Mouse (Mus musculus) midbrain, postnatal 0 days (tissue): ENCODE measurements around the gene Hes3. TPM values are rescaled to one million over a fixed set of nuclear protein-coding genes. Genes with fewer than 3 reads are reported as not detected.

Experiments used
- ATAC-seq: fragments of 200-750 bp; cut with Nextera tagmentation; 2 replicates; pipeline ENCODE4 v1.8.0; 2017; ENCODE audit warnings: moderate number of reproducible peaks, mild to moderate bottlenecking, moderate TSS enrichment, moderate library complexity; ENCODE audit not compliant: low FRiP score
- DNase-seq: peaks from one replicate; pipeline ENCODE4 v3.0.0-alpha.2; 2015; ENCODE audit warnings: low spot score
- H3K27ac ChIP-seq: fragments of 300-500 bp; sonication (generic); 2 replicates; pipeline ENCODE4 v1.5.1; 2014; ENCODE audit warnings: low read depth, mild to moderate bottlenecking, low read length, mixed read lengths
- H3K27me3 ChIP-seq: fragments of 300-500 bp; sonication (generic); 2 replicates; pipeline ENCODE4 v1.6.1; 2014; ENCODE audit warnings: low read length, control low read depth, mixed read lengths; ENCODE audit not compliant: insufficient read depth
- H3K36me3 ChIP-seq: fragments of 300-500 bp; sonication (generic); 2 replicates; pipeline ENCODE4 v1.6.1; 2014; ENCODE audit warnings: low read length, control low read depth, mixed read lengths; ENCODE audit not compliant: insufficient read depth
- H3K4me1 ChIP-seq: fragments of 300-500 bp; sonication (generic); 2 replicates; pipeline ENCODE4 v1.6.1; 2014; ENCODE audit warnings: mild to moderate bottlenecking, control low read depth, antibody characterized with exemption, low read length, mixed read lengths; ENCODE audit not compliant: insufficient read depth
- H3K4me2 ChIP-seq: fragments of 300-500 bp; sonication (generic); 2 replicates; pipeline ENCODE4 v1.6.1; 2014; ENCODE audit warnings: low read depth, mild to moderate bottlenecking, low read length, mixed read lengths; ENCODE audit not compliant: poor library complexity, severe bottlenecking
- H3K4me3 ChIP-seq: fragments of 300-500 bp; sonication (generic); 2 replicates; pipeline ENCODE4 v1.5.1; 2014; ENCODE audit warnings: low read depth, mild to moderate bottlenecking, low read length, moderate library complexity
- H3K9ac ChIP-seq: fragments of 300-500 bp; sonication (generic); replicated peaks from 2 replicates; pipeline ENCODE4 v1.6.1; 2014; ENCODE audit warnings: mild to moderate bottlenecking, low read length, moderate library complexity, mixed read lengths; ENCODE audit not compliant: poor library complexity, severe bottlenecking
- H3K9me3 ChIP-seq: fragments of 300-500 bp; sonication (generic); 2 replicates; pipeline ENCODE4 v1.6.1; 2016; ENCODE audit warnings: low read length, control low read depth
- CTCF ChIP-seq: IDR thresholded peaks from 2 replicates; pipeline ENCODE4 v1.5.1; 2016; ENCODE audit warnings: antibody characterized with exemption, mild to moderate bottlenecking
- WGBS: fragments of 180-500 bp; shearing (Covaris S2); extraction: QIAGEN DNeasy Blood & Tissue Kit; methylation state at CpG from one replicate; pipeline ENCODE4 v1.1.7; 2014; 5-methylcytosine and 5-hydroxymethylcytosine counted together
- polyA plus RNA-seq: library from polyadenylated mRNA; unstranded; fragments of >200 nt; fragmentation: Nextera tagmentation; extraction: Ambion mirVana; gene quantifications from 2 replicates; pipeline ENCODE4 v1.2.1, GENCODE M21; 2015
- total RNA-seq: library from RNA; depleted of rRNA; stranded (reverse); fragments of >200 nt; gene quantifications from 2 replicates; pipeline ENCODE4 v1.2.3, GENCODE M21; 2014

Gene Hes3
- total and polyA plus RNA-seq, 2 experiments from 2014 or later = 0.19 TPM; not detected in 1

DNA sequence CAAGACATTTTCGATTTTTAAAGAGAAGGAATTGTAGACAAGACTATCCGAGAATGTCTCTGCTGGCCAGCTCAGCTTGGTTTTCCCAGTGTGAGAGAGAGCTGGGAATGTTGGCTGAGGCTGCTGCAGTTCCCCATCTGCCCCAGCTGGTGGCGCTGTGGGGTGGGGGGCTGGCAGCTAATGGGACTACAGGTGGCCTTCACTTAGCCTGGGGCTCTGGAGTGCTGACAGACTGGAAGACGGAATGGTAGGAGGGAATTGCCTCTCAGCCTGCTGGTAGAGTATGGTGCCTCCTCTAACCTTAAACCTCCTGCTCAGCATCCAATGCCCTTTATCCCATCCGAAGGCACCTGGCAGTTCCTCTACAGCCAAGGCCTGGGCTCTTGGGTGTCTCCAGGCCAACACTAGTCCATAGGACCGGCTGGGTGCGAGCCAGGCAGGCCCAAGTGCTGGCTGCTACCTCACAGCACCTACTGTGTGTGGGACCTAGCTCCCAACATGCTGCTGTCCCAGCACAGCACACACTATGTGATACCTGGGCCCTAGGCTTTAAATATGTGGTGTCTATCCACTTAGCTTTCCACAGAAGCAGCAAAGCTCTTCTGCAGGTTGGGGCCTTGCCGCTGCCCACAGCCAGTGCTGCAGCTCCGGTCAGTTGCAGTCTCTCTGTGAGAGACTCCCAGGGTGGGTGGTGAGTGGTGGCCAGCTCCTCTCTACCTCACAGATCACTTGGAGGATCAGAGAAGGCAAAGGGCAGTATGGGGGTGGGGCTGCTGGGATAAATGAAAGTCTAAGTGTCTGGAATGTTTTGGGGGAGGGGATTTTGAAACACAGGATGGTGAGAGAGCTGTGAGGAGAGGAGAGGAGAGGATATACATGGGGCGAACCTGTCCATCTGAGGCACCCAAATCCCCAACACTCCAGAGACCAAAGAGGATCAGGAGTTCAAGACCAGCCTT lies 14.8 kb downstream of the Hes3 start:
- peak; percentile 77 for TF ChIP-seq CTCF
- WGBS = 55% methylated on average over 10 of the region's 10 CpGs
- ATAC-seq (no peak), DNase-seq (no peak)
- Histone ChIP-seq H3K9me3 (no peaks in the 10 kb centered on the region), H3K27ac (no peak overlapping the region), H3K9ac (no peak overlapping the region), H3K4me1 (peaks cover 10% of the 10 kb centered on the region; the same call in 1 of the 2 replicates), H3K36me3 (peaks cover 24% of the 10 kb centered on the region), H3K4me2 (no peak overlapping the region), H3K27me3 (peaks cover 21% of the 10 kb centered on the region), H3K4me3 (no peak overlapping the region)

DNA sequence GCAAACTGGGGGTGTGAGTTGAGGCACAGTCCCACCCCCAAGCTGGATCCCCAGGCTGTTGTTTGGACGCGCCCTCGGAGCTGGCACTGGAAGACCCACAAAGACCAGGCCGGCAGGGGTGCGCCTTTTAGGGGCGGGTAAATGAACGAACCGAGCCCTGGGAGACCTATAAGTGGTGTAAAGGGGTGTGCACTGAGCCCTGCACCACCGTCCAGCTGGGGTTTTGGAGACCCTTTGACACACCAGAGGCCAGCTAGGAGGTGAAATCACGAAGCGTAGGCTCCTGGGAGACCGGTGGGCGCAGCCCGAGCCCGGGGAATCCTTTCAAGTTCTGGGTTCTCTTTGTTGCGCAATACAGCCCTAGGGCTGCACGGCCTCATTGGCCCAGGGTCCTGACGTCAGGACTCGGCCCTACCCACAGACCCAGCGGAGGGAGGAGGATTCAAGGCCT lies 16.8 kb downstream of the Hes3 start:
- peaks cover 5% of the 10 kb centered on the region; the same call in 1 of the 2 replicates for H3K27me3 ChIP-seq
- H3K36me3 ChIP-seq = peaks cover 13% of the 10 kb centered on the region
- peak overlapping the region; percentile 79 for H3K9ac ChIP-seq
- WGBS = 4% methylated on average over 20 of the region's 20 CpGs
- DNase-seq (peak; percentile 63), ATAC-seq (peak; percentile 42; the same call in 1 of the 2 replicates)
- TF ChIP-seq CTCF = no peak
- H3K9me3 ChIP-seq = no peaks in the 10 kb centered on the region
- H3K27ac ChIP-seq = peak overlapping the region; percentile 71
- H3K4me1 ChIP-seq = peaks cover 10% of the 10 kb centered on the region; the same call in 1 of the 2 replicates
- peak overlapping the region; percentile 86 for H3K4me2 ChIP-seq
- peak overlapping the region; percentile 75 for H3K4me3 ChIP-seq

DNA sequence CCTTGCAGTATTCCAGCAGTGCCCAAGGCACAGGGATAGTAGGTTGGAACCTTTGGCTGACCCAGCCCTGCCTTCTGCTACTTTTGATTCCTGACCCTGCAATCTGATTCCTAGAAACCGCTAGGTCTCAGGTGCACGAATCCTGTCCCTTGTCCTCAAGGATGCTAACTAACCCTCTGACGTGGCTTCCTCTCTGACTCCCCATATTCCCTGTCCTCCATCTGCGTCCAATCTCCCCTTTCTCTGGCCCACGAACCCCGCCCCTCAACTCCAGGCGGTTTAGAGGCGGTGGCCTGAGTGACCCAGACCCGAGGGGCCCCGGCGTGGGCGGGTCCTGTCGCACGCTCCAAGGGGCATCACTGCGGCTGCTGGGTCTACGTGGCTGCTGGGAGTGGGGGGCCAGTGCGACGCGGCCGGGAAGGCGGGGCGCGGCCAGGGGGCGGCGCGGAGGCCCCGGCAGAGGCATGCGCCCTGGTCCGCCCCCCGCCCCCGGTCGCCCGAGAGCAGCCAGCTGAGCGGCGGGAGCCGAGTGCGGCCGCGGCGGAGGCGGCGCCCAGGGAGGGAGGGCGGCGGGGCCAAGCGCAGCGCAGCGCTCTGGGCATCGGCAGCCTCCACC lies 17.7 kb downstream of the Hes3 start, which contains the start of gene Gpr153:
Gpr153 (plus strand) TSS at position 612 of the 616 bp plus-strand sequence.
- DNase-seq = peak; percentile 54
- H3K9ac ChIP-seq = peak within 1 kb of the TSS; percentile 79
- peak within 1 kb of the TSS; percentile 75 for H3K4me3 ChIP-seq
- peak within 1 kb of the TSS; percentile 71 for H3K27ac ChIP-seq
- H3K36me3 ChIP-seq = peaks cover 19% of the 10 kb centered on the region
- 0 out of 2 replicates have a peak, but pooled peaks have one; percentile 13 for TF ChIP-seq CTCF
- H3K9me3 ChIP-seq = no peaks in the 10 kb centered on the region
- H3K27me3 ChIP-seq = no peaks in the 10 kb centered on the region; the same call in 1 of the 2 replicates
- under 1% methylated on average over 39 of the region's 48 CpGs for WGBS
- ATAC-seq = peak; percentile 64
- H3K4me2 ChIP-seq = peak within 1 kb of the TSS; percentile 86
- H3K4me1 ChIP-seq = peaks cover 10% of the 10 kb centered on the region; the same call in 1 of the 2 replicates

DNA sequence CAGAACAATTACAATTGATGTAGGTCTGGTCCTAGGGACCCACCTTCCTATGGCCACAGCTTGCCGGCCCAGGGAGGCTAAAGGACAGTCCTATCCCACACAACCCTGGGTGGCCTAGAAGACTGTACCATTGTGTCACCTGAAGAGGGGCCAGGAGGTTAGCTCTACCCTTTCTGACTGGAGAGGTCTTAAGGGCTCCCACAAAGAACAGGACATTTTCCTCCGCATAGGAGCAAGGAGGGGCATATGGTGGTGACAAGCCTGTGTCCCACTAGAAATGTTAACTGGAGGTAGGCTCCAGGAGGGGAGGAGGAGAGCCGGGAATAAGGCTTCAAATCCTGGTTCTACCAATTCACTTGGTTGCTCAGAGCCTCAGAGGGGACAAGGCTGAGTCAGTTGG lies 18.3 kb downstream of the Hes3 start:
- no peak; the same call in 1 of the 2 replicates for TF ChIP-seq CTCF
- ATAC-seq (no peak; the same call in 1 of the 2 replicates), DNase-seq (no peak)
- H3K4me3 ChIP-seq = peak overlapping the region; percentile 75; the same call in 1 of the 2 replicates
- H3K4me1 ChIP-seq = peaks cover 10% of the 10 kb centered on the region; the same call in 1 of the 2 replicates
- 21% methylated on average over 3 of the region's 3 CpGs for WGBS
- peak overlapping the region; percentile 71 for H3K27ac ChIP-seq
- H3K27me3 ChIP-seq = no peaks in the 10 kb centered on the region; the same call in 1 of the 2 replicates
- peak overlapping the region; percentile 79; the same call in 1 of the 2 replicates for H3K9ac ChIP-seq
- H3K36me3 ChIP-seq = peaks cover 22% of the 10 kb centered on the region
- no peaks in the 10 kb centered on the region for H3K9me3 ChIP-seq
- peak overlapping the region; percentile 86 for H3K4me2 ChIP-seq

DNA sequence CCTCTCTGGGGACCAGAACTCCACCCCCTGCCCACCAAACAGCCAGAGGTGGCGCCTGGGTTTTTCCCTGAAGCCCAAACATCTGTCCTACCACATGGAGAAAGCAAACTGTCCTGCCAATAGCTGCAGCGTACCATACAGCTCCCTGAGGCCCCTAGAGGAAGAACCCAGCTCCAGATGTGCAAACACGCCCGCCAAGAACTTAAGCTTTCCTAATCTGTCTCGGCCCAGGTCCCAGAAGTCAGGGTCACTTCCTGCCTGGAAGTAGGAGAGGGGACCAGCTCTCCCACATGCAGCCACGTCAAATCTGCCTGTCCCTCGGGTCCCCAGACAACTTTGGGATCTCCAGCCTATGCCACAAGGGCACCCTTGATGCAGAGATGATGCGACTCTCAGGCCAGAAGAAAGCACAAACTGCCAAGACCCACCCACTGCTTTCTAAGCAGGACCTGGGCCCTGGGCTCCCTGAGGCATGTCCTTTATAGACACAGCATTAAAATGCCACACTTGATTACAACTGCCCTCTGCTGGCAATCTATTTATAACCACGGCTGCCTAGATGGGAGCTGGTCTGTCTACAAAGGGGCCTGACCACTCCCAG lies 18.9 kb downstream of the Hes3 start:
- Histone ChIP-seq H3K4me1 (peaks cover 10% of the 10 kb centered on the region; the same call in 1 of the 2 replicates), H3K9me3 (no peaks in the 10 kb centered on the region), H3K36me3 (peaks cover 25% of the 10 kb centered on the region), H3K4me3 (no peak overlapping the region), H3K4me2 (no peak overlapping the region), H3K9ac (no peak overlapping the region), H3K27ac (peak overlapping the region; percentile 71), H3K27me3 (no peaks in the 10 kb centered on the region; the same call in 1 of the 2 replicates)
- peak; percentile 57 for TF ChIP-seq CTCF
- 31% methylated on average over 9 of the region's 9 CpGs for WGBS
- peak; percentile 67 for DNase-seq
- no peak for ATAC-seq
